Mouse (Mus musculus): ENCODE data around the gene Tbc1d12. TPM values are rescaled to one million over a fixed set of nuclear protein-coding genes. Genes with fewer than 3 reads are reported as not detected.
"Not testable (repeated sequence)": the region's sequence is repeated elsewhere in the genome, so short reads cannot be mapped to it uniquely, and the experiment has no call there.

Gene Tbc1d12
- total RNA-seq, 1 experiment, result 4.8 TPM

DNA sequence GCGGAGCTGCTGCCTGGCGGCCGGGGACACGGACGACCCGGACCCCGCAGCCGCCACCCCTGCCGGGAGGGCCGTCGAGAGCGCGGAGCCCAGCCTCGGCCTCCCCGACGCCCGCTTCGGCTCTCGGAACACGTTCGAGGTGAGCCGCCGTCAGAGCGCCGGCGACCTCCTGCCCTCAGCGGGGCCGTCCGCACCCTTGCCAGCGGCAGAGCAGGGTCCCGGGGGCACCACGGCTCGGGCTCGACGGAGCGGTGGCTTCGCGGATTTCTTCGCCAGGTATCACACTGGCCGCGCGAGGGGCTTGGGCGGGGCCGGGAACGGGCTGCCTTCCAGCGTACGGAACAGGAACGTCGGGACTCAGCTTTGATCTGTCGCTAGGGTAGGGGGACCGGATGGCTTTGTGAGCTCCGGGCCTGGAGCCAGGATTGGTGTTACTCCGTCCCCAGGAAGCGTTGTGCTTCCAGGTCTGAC is 827 bp downstream of the Tbc1d12 start:
- peak overlapping the region; percentile 80 to 89 for H3K4me3 ChIP-seq (ENCODE audit: insufficient read depth in 1 of 2, low read depth in 1 of 2, low read length in 2 of 2, poor library complexity in 1 of 2, severe bottlenecking in 1 of 2)
- H3K36me3 ChIP-seq (ENCODE audit: control insufficient read depth, insufficient read depth, low read length, poor library complexity, severe bottlenecking), result no peaks in the 10 kb centered on the region; the same call in 1 of the 2 replicates
- H3K9ac ChIP-seq (ENCODE audit: insufficient read depth, low read depth, low read length, poor library complexity, severe bottlenecking), result peak overlapping the region; percentile 72
- DNase-seq (ENCODE audit: low read depth, low spot score), result peak; percentile 47
- H3K9me3 ChIP-seq (ENCODE audit: control insufficient read depth, insufficient read depth, low read depth, low read length), result no peaks in the 10 kb centered on the region
- no peak for TF ChIP-seq HCFC1 (IDR thresholded peaks at IDR 0.05; ENCODE audit: borderline replicate concordance, insufficient read depth, low read length)
- no peak for TF ChIP-seq MAFK (IDR thresholded peaks at IDR 0.05; ENCODE audit: insufficient read depth, low read depth, low read length)
- TF ChIP-seq ZC3H11A (IDR thresholded peaks at IDR 0.05; ENCODE audit: borderline replicate concordance, low read depth, low read length), result no peak
- TF ChIP-seq ZNF384 (IDR thresholded peaks at IDR 0.05; ENCODE audit: low read depth, low read length), result no peak
- no peak for TF ChIP-seq CHD2 (IDR thresholded peaks at IDR 0.05; ENCODE audit: low read depth, low read length)
- no peak overlapping the region for H3K27ac ChIP-seq (ENCODE audit: insufficient read depth, low read depth, low read length, poor library complexity, severe bottlenecking)
- in situ Hi-C loops (cut with MboI; ENCODE audit: low sequenced_read_pairs in 2 of 2, unreplicated experiment in 2 of 2), result no loop called here
- peaks cover 0 to 2% of the 10 kb centered on the region in 2 experiments; a peak in 1 of 4 replicates for H3K4me1 ChIP-seq (ENCODE audit: control insufficient read depth in 2 of 2, insufficient read depth in 2 of 2, low read length in 2 of 2, poor library complexity in 1 of 2)

GRCm38 (mm10) chr19:38844817-38845216 is 8.4 kb downstream of the Tbc1d12 start:
- Histone ChIP-seq H3K9me3 (ENCODE audit: control insufficient read depth, insufficient read depth, low read depth, low read length) (no peaks in the 10 kb centered on the region), H3K36me3 (ENCODE audit: control insufficient read depth, insufficient read depth, low read length, poor library complexity, severe bottlenecking) (no peaks in the 10 kb centered on the region), H3K27ac (ENCODE audit: insufficient read depth, low read depth, low read length, poor library complexity, severe bottlenecking) (no peak overlapping the region), H3K4me1 (ENCODE audit: control insufficient read depth in 2 of 2, insufficient read depth in 2 of 2, low read length in 2 of 2, poor library complexity in 1 of 2) (no peaks in the 10 kb centered on the region), H3K4me3 (ENCODE audit: insufficient read depth in 1 of 2, low read depth in 1 of 2, low read length in 2 of 2, poor library complexity in 1 of 2, severe bottlenecking in 1 of 2) (no peak overlapping the region), H3K9ac (ENCODE audit: insufficient read depth, low read depth, low read length, poor library complexity, severe bottlenecking) (no peak overlapping the region)
- no peak for DNase-seq (ENCODE audit: low read depth, low spot score)
- in situ Hi-C loops (cut with MboI; ENCODE audit: low sequenced_read_pairs in 2 of 2, unreplicated experiment in 2 of 2), result no loop called here
- no peak for TF ChIP-seq HCFC1 (IDR thresholded peaks at IDR 0.05; ENCODE audit: borderline replicate concordance, insufficient read depth, low read length)
- TF ChIP-seq CHD2 (IDR thresholded peaks at IDR 0.05; ENCODE audit: low read depth, low read length), result no peak
- TF ChIP-seq ZC3H11A (IDR thresholded peaks at IDR 0.05; ENCODE audit: borderline replicate concordance, low read depth, low read length), result no peak
- no peak for TF ChIP-seq ZNF384 (IDR thresholded peaks at IDR 0.05; ENCODE audit: low read depth, low read length)
- no peak for TF ChIP-seq MAFK (IDR thresholded peaks at IDR 0.05; ENCODE audit: insufficient read depth, low read depth, low read length)

DNA sequence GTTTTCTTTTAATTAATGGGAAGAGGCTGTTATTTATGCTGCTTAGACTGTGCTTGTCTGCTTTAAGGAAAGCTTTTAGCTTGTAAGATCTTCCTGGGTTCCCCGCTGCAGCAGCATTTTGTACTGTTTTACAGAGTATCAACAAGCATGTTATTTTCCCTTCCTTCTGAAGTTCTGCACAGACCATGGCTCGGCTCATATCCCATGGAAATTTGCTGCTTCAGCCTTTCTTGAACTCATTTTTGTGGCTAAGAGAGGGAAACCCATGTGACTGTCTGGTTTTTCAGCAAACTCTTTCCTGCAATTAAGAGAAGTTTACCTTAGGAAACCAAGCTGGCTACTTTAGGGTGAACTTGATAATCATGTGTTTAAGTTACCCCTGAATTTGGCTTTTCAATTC is 10.0 kb downstream of the Tbc1d12 start:
- Histone ChIP-seq H3K9me3 (ENCODE audit: control insufficient read depth, insufficient read depth, low read depth, low read length) (no peaks in the 10 kb centered on the region), H3K4me1 (ENCODE audit: control insufficient read depth in 2 of 2, insufficient read depth in 2 of 2, low read length in 2 of 2, poor library complexity in 1 of 2) (no peaks in the 10 kb centered on the region), H3K36me3 (ENCODE audit: control insufficient read depth, insufficient read depth, low read length, poor library complexity, severe bottlenecking) (no peaks in the 10 kb centered on the region), H3K27ac (ENCODE audit: insufficient read depth, low read depth, low read length, poor library complexity, severe bottlenecking) (no peak overlapping the region), H3K4me3 (ENCODE audit: insufficient read depth in 1 of 2, low read depth in 1 of 2, low read length in 2 of 2, poor library complexity in 1 of 2, severe bottlenecking in 1 of 2) (no peak overlapping the region), H3K9ac (ENCODE audit: insufficient read depth, low read depth, low read length, poor library complexity, severe bottlenecking) (no peak overlapping the region)
- in situ Hi-C loops (cut with MboI; ENCODE audit: low sequenced_read_pairs in 2 of 2, unreplicated experiment in 2 of 2), result no loop called here
- DNase-seq (ENCODE audit: low read depth, low spot score), result no peak
- TF ChIP-seq CHD2 (IDR thresholded peaks at IDR 0.05; ENCODE audit: low read depth, low read length), result no peak
- no peak for TF ChIP-seq MAFK (IDR thresholded peaks at IDR 0.05; ENCODE audit: insufficient read depth, low read depth, low read length)
- TF ChIP-seq ZC3H11A (IDR thresholded peaks at IDR 0.05; ENCODE audit: borderline replicate concordance, low read depth, low read length), result no peak
- no peak for TF ChIP-seq ZNF384 (IDR thresholded peaks at IDR 0.05; ENCODE audit: low read depth, low read length)
- TF ChIP-seq HCFC1 (IDR thresholded peaks at IDR 0.05; ENCODE audit: borderline replicate concordance, insufficient read depth, low read length), result no peak

- Histone ChIP-seq H3K27ac (ENCODE audit: insufficient read depth, low read depth, low read length, poor library complexity, severe bottlenecking) (no peak overlapping the region), H3K9me3 (ENCODE audit: control insufficient read depth, insufficient read depth, low read depth, low read length) (no peaks in the 10 kb centered on the region), H3K4me3 (ENCODE audit: insufficient read depth in 1 of 2, low read depth in 1 of 2, low read length in 2 of 2, poor library complexity in 1 of 2, severe bottlenecking in 1 of 2) (no peak overlapping the region), H3K4me1 (ENCODE audit: control insufficient read depth in 2 of 2, insufficient read depth in 2 of 2, low read length in 2 of 2, poor library complexity in 1 of 2) (no peaks in the 10 kb centered on the region), H3K36me3 (ENCODE audit: control insufficient read depth, insufficient read depth, low read length, poor library complexity, severe bottlenecking) (no peaks in the 10 kb centered on the region), H3K9ac (ENCODE audit: insufficient read depth, low read depth, low read length, poor library complexity, severe bottlenecking) (no peak overlapping the region)
- no peak for DNase-seq (ENCODE audit: low read depth, low spot score)
- in situ Hi-C loops (cut with MboI; ENCODE audit: low sequenced_read_pairs in 2 of 2, unreplicated experiment in 2 of 2), result no loop called here
- TF ChIP-seq MAFK (IDR thresholded peaks at IDR 0.05; ENCODE audit: insufficient read depth, low read depth, low read length) (no peak), CHD2 (IDR thresholded peaks at IDR 0.05; ENCODE audit: low read depth, low read length) (no peak), ZNF384 (IDR thresholded peaks at IDR 0.05; ENCODE audit: low read depth, low read length) (no peak), ZC3H11A (IDR thresholded peaks at IDR 0.05; ENCODE audit: borderline replicate concordance, low read depth, low read length) (no peak), HCFC1 (IDR thresholded peaks at IDR 0.05; ENCODE audit: borderline replicate concordance, insufficient read depth, low read length) (no peak)
Observed at GRCm38 (mm10) chr19:38858224-38858623, 21.8 kb downstream of the Tbc1d12 start.

- Histone ChIP-seq H3K4me3 (ENCODE audit: insufficient read depth in 1 of 2, low read depth in 1 of 2, low read length in 2 of 2, poor library complexity in 1 of 2, severe bottlenecking in 1 of 2) (no peak overlapping the region), H3K9me3 (ENCODE audit: control insufficient read depth, insufficient read depth, low read depth, low read length) (no peaks in the 10 kb centered on the region), H3K9ac (ENCODE audit: insufficient read depth, low read depth, low read length, poor library complexity, severe bottlenecking) (no peak overlapping the region), H3K4me1 (ENCODE audit: control insufficient read depth in 2 of 2, insufficient read depth in 2 of 2, low read length in 2 of 2, poor library complexity in 1 of 2) (no peaks in the 10 kb centered on the region), H3K36me3 (ENCODE audit: control insufficient read depth, insufficient read depth, low read length, poor library complexity, severe bottlenecking) (no peaks in the 10 kb centered on the region), H3K27ac (ENCODE audit: insufficient read depth, low read depth, low read length, poor library complexity, severe bottlenecking) (no peak overlapping the region)
- DNase-seq (ENCODE audit: low read depth, low spot score), result no peak
- in situ Hi-C loops (cut with MboI; ENCODE audit: low sequenced_read_pairs in 2 of 2, unreplicated experiment in 2 of 2), result no loop called here
- TF ChIP-seq ZNF384 (IDR thresholded peaks at IDR 0.05; ENCODE audit: low read depth, low read length) (no peak), ZC3H11A (IDR thresholded peaks at IDR 0.05; ENCODE audit: borderline replicate concordance, low read depth, low read length) (no peak), CHD2 (IDR thresholded peaks at IDR 0.05; ENCODE audit: low read depth, low read length) (no peak), HCFC1 (IDR thresholded peaks at IDR 0.05; ENCODE audit: borderline replicate concordance, insufficient read depth, low read length) (no peak), MAFK (IDR thresholded peaks at IDR 0.05; ENCODE audit: insufficient read depth, low read depth, low read length) (no peak)
Observed at GRCm38 (mm10) chr19:38862523-38862922, 26.1 kb downstream of the Tbc1d12 start.

- H3K9ac ChIP-seq (ENCODE audit: insufficient read depth, low read depth, low read length, poor library complexity, severe bottlenecking); in situ Hi-C loops (cut with MboI; ENCODE audit: low sequenced_read_pairs in 2 of 2, unreplicated experiment in 2 of 2); H3K36me3 ChIP-seq (ENCODE audit: control insufficient read depth, insufficient read depth, low read length, poor library complexity, severe bottlenecking); H3K4me1 ChIP-seq (ENCODE audit: control insufficient read depth in 2 of 2, insufficient read depth in 2 of 2, low read length in 2 of 2, poor library complexity in 1 of 2); DNase-seq (ENCODE audit: low read depth, low spot score); H3K27ac ChIP-seq (ENCODE audit: insufficient read depth, low read depth, low read length, poor library complexity, severe bottlenecking); H3K9me3 ChIP-seq (ENCODE audit: control insufficient read depth, insufficient read depth, low read depth, low read length): not testable (repeated sequence)
- H3K4me3 ChIP-seq (ENCODE audit: insufficient read depth in 1 of 2, low read depth in 1 of 2, low read length in 2 of 2, poor library complexity in 1 of 2, severe bottlenecking in 1 of 2), result peak overlapping the region in 1 of 2 experiments; percentile 10; a peak in 1 of 4 replicates
Observed at GRCm38 (mm10) chr19:38874825-38875224, 38.4 kb downstream of the Tbc1d12 start.

Data from ES-E14 (cell line).